Mouse (Mus musculus) gastrocnemius, postnatal 10 days (tissue): ENCODE measurements around the gene Rgl3. TPM values are rescaled to one million over a fixed set of nuclear protein-coding genes. Genes with fewer than 3 reads are reported as not detected.

Experiments
- DNase-seq: peaks from one replicate; pipeline ENCODE4 v3.0.0; 2021; ENCODE audit warnings: mixed read lengths
- total RNA-seq, 2 experiments: library from RNA; stranded (reverse); gene quantifications; 2 replicates each; pipeline ENCODE4 v1.2.3; 2021

The Rgl3 gene
- total RNA-seq, 2 experiments from 2014 or later: 0.47 to 0.75 TPM

- no peak for DNase-seq
Observed at GRCm38 (mm10) chr9:21947540-21948130, 41.6 kb downstream of the Rgl3 start.

DNA sequence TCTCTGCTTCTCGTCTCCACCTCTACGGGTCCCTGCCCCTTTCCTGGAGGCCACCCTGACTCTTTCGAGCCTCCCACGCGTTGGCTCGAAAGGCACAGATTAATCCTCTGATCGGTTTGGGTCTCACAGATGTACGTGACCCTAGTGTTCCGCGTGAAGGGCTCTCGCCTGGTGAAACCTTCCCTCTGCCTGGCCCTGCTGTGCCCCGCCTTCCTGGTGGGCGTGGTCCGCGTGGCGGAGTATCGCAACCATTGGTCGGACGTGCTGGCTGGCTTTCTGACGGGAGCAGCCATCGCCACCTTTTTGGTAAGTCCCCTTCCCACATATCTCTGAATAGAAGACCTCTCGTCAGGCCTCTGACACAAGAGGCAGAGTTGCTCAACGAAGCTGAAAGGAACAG lies 45.0 kb downstream of the Rgl3 start:
- DNase-seq: no peak

- no peak for DNase-seq
Observed at GRCm38 (mm10) chr9:21943638-21944037, 45.6 kb downstream of the Rgl3 start.

- no peak for DNase-seq
Observed at GRCm38 (mm10) chr9:21943046-21943445, 46.2 kb downstream of the Rgl3 start.

GRCm38 (mm10) chr9:21938234-21938855 lies 50.9 kb downstream of the Rgl3 start:
- no peak for DNase-seq

DNA sequence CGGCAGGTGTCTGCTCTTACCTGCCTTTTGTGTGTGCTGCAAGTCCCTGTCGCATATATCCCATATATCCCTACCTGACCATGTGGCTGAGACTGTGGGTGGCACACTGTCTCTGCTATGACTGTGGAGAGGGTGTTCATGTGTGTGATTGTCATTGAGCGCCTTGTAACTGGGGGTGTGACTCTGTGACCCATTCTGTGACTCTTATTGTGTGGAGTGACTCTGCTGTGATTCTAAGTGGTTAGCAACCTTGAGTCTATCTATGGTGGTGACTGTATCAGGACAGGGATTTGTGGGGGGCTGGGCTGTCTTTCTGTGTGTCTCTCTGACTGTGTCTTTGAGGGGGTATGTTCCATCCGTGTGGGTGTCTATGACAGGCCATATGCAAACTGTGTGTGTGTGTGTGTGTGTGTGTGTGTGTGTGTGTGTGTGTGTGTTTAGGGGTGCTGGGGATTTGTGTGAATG lies 51.5 kb downstream of the Rgl3 start:
- no peak for DNase-seq

GRCm38 (mm10) chr9:21936692-21937570 lies 52.3 kb downstream of the Rgl3 start, which contains the start of gene Plppr2:
Gene Plppr2, plus strand, starts transcription at chr9:21937033.
- peak; percentile 94 for DNase-seq

GRCm38 (mm10) chr9:21935466-21936131 lies 53.6 kb downstream of the Rgl3 start:
- DNase-seq: no peak

DNA sequence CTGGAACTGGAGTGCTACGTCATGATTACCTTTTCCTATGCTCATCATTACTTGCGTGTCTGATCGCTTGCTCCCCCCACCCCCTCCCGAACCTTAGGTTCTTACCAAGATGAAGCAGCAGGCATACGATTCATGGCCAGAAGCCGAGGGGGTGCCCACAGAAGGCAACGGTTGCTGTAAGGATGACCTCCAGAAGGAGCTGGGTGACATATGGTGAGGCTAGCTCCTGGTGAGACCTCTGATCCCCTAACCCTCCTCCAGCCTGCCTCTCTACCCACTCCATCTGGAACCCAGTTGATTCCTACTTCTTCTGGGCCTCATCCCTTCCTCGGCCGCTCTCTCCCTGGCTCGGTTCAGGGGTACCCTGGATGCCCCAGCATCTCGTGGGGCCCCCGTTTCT lies 55.2 kb downstream of the Rgl3 start:
- DNase-seq: no peak

DNA sequence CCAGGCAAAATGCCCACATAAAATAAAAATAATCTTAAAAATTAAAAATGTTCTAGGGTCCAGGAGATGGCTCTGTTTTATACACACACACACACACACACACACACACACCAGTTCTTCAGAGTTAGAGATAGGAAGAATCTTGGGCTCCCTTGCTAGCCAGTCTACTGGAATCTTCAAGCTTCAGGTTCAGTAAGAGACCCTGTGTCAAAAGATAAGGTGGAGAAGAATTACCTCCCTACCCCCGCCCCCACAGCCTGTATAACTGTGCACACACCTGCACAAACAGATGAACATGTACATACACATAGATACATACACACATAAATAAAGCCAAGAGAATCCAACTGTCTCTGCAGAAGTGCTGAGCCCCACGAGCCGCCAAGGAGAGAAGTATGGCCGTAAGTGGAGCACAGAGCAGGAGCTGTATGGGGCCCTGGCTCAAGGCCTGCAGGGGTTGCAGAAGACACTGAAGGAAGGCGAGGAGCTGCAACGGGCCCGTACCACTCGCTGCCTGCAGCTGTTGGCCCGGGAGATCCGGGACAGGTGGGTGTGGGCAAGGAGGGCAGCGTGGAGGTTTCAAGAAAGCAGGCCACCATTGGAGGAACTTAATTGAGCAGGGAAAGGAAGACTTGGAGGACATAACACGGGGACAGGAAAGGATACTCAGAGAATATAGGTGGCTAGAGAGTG lies 56.7 kb downstream of the Rgl3 start:
- DNase-seq: no peak

DNA sequence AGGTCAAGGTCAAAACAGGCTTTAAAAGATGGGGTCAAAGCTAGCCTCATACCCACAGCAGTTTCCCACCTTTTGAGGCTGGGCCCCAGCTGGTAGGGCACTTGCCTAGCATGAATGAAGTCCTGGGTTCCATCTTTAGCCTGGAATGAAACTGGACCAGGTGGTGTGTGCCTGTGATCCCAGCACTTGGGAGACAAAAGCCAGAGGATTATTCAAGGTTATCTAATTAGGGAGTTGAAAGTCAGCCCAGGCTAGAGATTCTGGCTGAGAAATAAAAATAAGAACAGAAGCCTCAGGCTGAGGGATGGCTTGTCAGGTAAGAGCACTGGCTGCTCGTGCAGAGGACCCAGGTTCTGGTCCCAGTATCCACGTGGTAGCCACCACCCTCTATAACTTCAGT lies 57.2 kb downstream of the Rgl3 start:
- DNase-seq: no peak

DNA sequence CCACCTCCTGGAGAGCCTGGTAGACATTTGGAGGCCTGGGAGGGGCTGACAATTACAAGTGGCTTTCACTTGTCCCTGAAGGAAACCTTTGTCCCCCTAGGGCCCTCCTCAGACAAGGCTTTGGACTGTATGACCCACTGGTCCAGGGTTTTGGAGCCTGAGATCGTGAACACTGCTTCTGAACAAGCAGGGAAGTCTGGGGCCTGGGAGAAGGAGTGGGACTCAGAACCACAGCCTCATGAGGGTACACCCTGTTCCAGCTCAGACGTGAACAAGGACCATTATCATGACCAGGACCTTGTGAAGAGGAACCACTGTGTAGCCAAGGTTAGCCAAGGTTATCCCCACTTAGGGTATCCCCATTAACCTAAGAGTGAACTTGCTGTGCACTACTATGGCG lies 60.0 kb downstream of the Rgl3 start:
- DNase-seq: no peak

GRCm38 (mm10) chr9:21927208-21927753 lies 62.0 kb downstream of the Rgl3 start, which contains the start of the genes Ccdc159 and Tmem205:
Gene Ccdc159, plus strand, starts transcription at chr9:21927471.
Gene Tmem205, minus strand, starts transcription at chr9:21927556.
- peak; percentile 82 for DNase-seq

GRCm38 (mm10) chr9:21926784-21927183 lies 62.5 kb downstream of the Rgl3 start:
- no peak for DNase-seq

DNA sequence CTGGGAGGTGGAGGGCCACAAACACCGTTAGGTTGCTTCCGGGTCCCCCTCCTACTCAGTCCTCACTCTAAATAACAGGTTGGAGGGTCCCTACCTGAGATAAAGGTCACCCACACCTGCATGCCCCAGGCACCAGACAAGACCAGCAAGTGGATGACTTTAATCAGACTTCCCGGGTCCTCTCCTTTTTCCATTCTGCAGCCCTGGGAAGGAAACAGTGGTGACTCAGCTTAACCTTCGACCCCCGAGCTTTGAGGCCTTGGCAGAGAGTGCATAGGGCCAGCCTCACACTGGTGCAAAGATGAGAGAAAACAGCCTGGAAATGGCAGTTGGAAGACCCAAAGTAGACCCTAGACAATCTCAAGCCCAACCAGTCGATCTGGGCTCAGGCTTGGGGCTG lies 63.1 kb downstream of the Rgl3 start:
- DNase-seq: no peak

DNA sequence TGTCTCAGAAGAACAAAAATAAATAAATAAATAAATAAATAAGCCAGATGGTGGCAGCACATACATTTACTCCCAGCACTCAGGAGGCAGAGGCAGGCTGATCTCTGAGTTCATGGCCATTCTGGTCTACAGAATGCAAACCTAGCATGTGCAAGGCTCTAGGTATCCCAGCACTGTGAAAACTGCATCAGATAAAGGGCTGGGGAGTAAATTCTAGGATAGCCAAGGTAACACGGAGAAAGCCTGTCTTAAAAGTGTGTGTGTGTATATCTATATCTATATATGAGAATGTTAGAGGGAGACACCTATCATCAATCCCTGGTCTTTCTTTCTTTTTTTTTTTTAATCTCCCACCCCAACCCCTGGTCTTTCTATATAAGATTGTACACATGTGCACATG lies 63.7 kb downstream of the Rgl3 start:
- DNase-seq: no peak

GRCm38 (mm10) chr9:21925034-21925433 lies 64.2 kb downstream of the Rgl3 start:
- no peak for DNase-seq

- DNase-seq: peak; percentile 81
Observed at GRCm38 (mm10) chr9:21924099-21924493, 65.2 kb downstream of the Rgl3 start.

- DNase-seq: no peak
Observed at GRCm38 (mm10) chr9:21923490-21924098, 65.7 kb downstream of the Rgl3 start.

DNA sequence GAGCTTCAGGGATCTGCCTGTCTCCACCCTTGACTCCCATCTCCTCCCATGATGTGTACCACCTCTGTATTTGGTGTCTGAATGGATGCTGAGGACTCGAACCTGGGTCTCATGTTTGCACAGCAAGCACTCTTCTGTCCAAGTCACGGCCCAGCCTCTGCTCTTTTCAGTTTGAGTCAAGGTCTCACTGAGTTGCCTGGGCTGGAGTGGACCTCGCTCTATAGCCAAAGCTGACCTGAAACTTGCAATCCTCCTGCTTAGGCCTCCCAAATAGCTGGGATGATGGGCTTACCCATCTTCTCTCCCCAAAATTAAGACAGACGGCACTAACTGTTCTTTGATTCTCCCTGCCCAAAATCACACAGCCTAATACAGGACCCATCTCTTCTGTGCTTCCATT lies 66.2 kb downstream of the Rgl3 start:
- DNase-seq: no peak
